In genomic region chr8:84877297-84878035, GRCm38 (mm10) we compare ENCODE assay signal across 15 mouse cellular contexts. TPM values are rescaled to one million over a fixed set of nuclear protein-coding genes. Genes with fewer than 3 reads are reported as not detected.
A peak's percentile ranks its signal among the peaks of the same experiment; 100 is the strongest.
DNase-seq lines count a peak whose midpoint lies in the region; ATAC-seq and TF ChIP-seq lines count a peak whose summit lies in the region.
"Had no signal": no experiment of that assay in that cellular context is flagged by ENCODE, and none has a peak within 500 bp of the region (broad histone marks: within the 10 kb centered on the region; RNA-seq: fewer than 3 reads in every experiment).

No protein-coding gene starts in this region.

- 61% methylated on average over 3 of the region's 3 CpGs for WGBS in hindbrain, embryonic 15.5 days
- WGBS in hindbrain, embryonic 11.5 days = 80% methylated on average over 3 of the region's 3 CpGs
- 14% methylated on average over 3 of the region's 3 CpGs for WGBS in cerebellum, adult 2 months
- 35% methylated on average over 3 of the region's 3 CpGs for WGBS in forebrain, embryonic 16.5 days

- H3K9me3 ChIP-seq in hindbrain, embryonic 15.5 days = no peaks in the 10 kb centered on the region
- no peaks in the 10 kb centered on the region for H3K9me3 ChIP-seq in hindbrain, embryonic 11.5 days (ENCODE audit: control insufficient read depth, low read length)
- no peaks in the 10 kb centered on the region for H3K9me3 ChIP-seq in forebrain, embryonic 16.5 days (ENCODE audit: control insufficient read depth, low read length)
- H3K9me3 ChIP-seq: intestine, embryonic 15.5 days; limb, embryonic 10.5 days; neural tube, embryonic 15.5 days had no signal

- H3K4me3 ChIP-seq in hindbrain, embryonic 15.5 days = no peak overlapping the region
- no peak overlapping the region for H3K4me3 ChIP-seq in hindbrain, embryonic 11.5 days (ENCODE audit: low read depth, low read length)
- no peak overlapping the region for H3K4me3 ChIP-seq in cerebellum, adult 2 months (replicated peaks; ENCODE audit: insufficient read depth, low read depth, low read length)
- no peak overlapping the region for H3K4me3 ChIP-seq in forebrain, embryonic 16.5 days (replicated peaks; ENCODE audit: low read length)
- H3K4me3 ChIP-seq: intestine, embryonic 15.5 days; limb, embryonic 10.5 days; neural tube, embryonic 15.5 days had no signal

- no peaks in the 10 kb centered on the region for H3K36me3 ChIP-seq in hindbrain, embryonic 15.5 days
- H3K36me3 ChIP-seq in hindbrain, embryonic 11.5 days (ENCODE audit: control insufficient read depth, insufficient read depth, low read length) = no peaks in the 10 kb centered on the region
- no peaks in the 10 kb centered on the region for H3K36me3 ChIP-seq in forebrain, embryonic 16.5 days (ENCODE audit: control insufficient read depth, insufficient read depth)
- H3K36me3 ChIP-seq: intestine, embryonic 15.5 days; limb, embryonic 10.5 days; neural tube, embryonic 15.5 days had no signal

- peak overlapping the region; percentile 49; the same call in 1 of the 2 replicates for H3K27ac ChIP-seq in hindbrain, embryonic 15.5 days (replicated peaks)
- no peak overlapping the region for H3K27ac ChIP-seq in hindbrain, embryonic 11.5 days (ENCODE audit: low read depth, low read length)
- H3K27ac ChIP-seq in cerebellum, adult 2 months (ENCODE audit: insufficient read depth, low read length) = peak overlapping the region; percentile 86
- peak overlapping the region; percentile 77 for H3K27ac ChIP-seq in forebrain, embryonic 16.5 days (ENCODE audit: low read length)
- H3K27ac ChIP-seq: intestine, embryonic 15.5 days; kidney, postnatal 0 days; limb, embryonic 10.5 days; neural tube, embryonic 15.5 days had no signal

- peak; percentile 79 for ATAC-seq in hindbrain, embryonic 15.5 days (ENCODE audit: low FRiP score, low read depth)
- ATAC-seq in hindbrain, embryonic 11.5 days (ENCODE audit: low FRiP score) = no peak
- peak; percentile 60 for ATAC-seq in forebrain, embryonic 16.5 days
- ATAC-seq in activated CD4-positive, CD25-positive, alpha-beta regulatory T cell, adult 4 months = no peak
- ATAC-seq: intestine, embryonic 15.5 days had no signal

- TF ChIP-seq CTCF in cerebellum, adult 2 months (IDR thresholded peaks at IDR 0.05; ENCODE audit: borderline replicate concordance, insufficient read depth, low read depth, low read length) = no peak

- H3K9ac ChIP-seq in hindbrain, embryonic 15.5 days = no peak overlapping the region
- no peak overlapping the region for H3K9ac ChIP-seq in hindbrain, embryonic 11.5 days (ENCODE audit: low read depth, low read length)
- no peak overlapping the region for H3K9ac ChIP-seq in forebrain, embryonic 16.5 days (replicated peaks; ENCODE audit: low read depth, low read length)
- H3K9ac ChIP-seq: intestine, embryonic 15.5 days; neural tube, embryonic 15.5 days had no signal

- peaks cover 4% of the 10 kb centered on the region for H3K4me1 ChIP-seq in hindbrain, embryonic 15.5 days (replicated peaks)
- peaks cover 2% of the 10 kb centered on the region; the same call in 1 of the 2 replicates for H3K4me1 ChIP-seq in hindbrain, embryonic 11.5 days (replicated peaks; ENCODE audit: control insufficient read depth, insufficient read depth, low read length)
- peaks cover 7% of the 10 kb centered on the region for H3K4me1 ChIP-seq in cerebellum, adult 2 months (ENCODE audit: control insufficient read depth, insufficient read depth, low read length)
- H3K4me1 ChIP-seq in forebrain, embryonic 16.5 days (replicated peaks; ENCODE audit: control insufficient read depth, insufficient read depth, low read length) = peaks cover 16% of the 10 kb centered on the region

- no peak for TF ChIP-seq POLR2A in cerebellum, adult 2 months (IDR thresholded peaks at IDR 0.05; ENCODE audit: borderline replicate concordance, insufficient read depth, low read length)

- no peak for DNase-seq in hindbrain, embryonic 11.5 days (ENCODE audit: low spot score)
- DNase-seq in adipocyte (ENCODE audit: low spot score) = peak; percentile 67
- DNase-seq in cerebellum, adult 2 months = peak; percentile 83 to 86
- no peak for DNase-seq in right cerebral cortex, postnatal 10 days (ENCODE audit: low spot score in 2 of 2)
- DNase-seq in adrenal gland, postnatal 36 days = no peak
- DNase-seq: heart, adult 11 months; lung, adult 18-20 months; lung, postnatal 4 days had no signal

- H3K27me3 ChIP-seq in hindbrain, embryonic 15.5 days = no peaks in the 10 kb centered on the region
- H3K27me3 ChIP-seq in hindbrain, embryonic 11.5 days (ENCODE audit: control insufficient read depth, insufficient read depth, low read length) = peaks cover 4% of the 10 kb centered on the region; the same call in 1 of the 2 replicates
- H3K27me3 ChIP-seq in cerebellum, adult 2 months (ENCODE audit: control insufficient read depth, insufficient read depth, low read length) = no peaks in the 10 kb centered on the region
- H3K27me3 ChIP-seq in forebrain, embryonic 16.5 days (replicated peaks; ENCODE audit: control insufficient read depth, insufficient read depth, low read length) = no peaks in the 10 kb centered on the region
- H3K27me3 ChIP-seq: intestine, embryonic 15.5 days had no signal

- no peak overlapping the region for H3K4me2 ChIP-seq in hindbrain, embryonic 15.5 days
- H3K4me2 ChIP-seq in hindbrain, embryonic 11.5 days (replicated peaks; ENCODE audit: low read depth, low read length) = no peak overlapping the region
- H3K4me2 ChIP-seq in forebrain, embryonic 16.5 days (ENCODE audit: low read length) = no peak overlapping the region
- H3K4me2 ChIP-seq: intestine, embryonic 15.5 days; neural tube, embryonic 15.5 days had no signal

RNA-seq across cellular contexts. Expression of gene Syce2, which starts 5.6 kb away (rescaled TPM):
- polyA plus RNA-seq in hindbrain, embryonic 15.5 days (2015; fragmentation: Nextera tagmentation; extraction: Ambion mirVana) = 33.7 and 37.3 TPM in 2 replicates
- polyA plus RNA-seq in hindbrain, embryonic 11.5 days (2014; fragmentation: Nextera tagmentation; extraction: Ambion mirVana) = 51.1 and 57.8 TPM in 2 replicates
- 6.0 and 7.5 TPM in 2 replicates for polyA plus RNA-seq in cerebellum, adult 2 months (2012; rRNA removed)
- polyA plus RNA-seq in forebrain, embryonic 16.5 days (2015; fragmentation: Nextera tagmentation; extraction: Ambion mirVana) = 51.0 and 54.3 TPM in 2 replicates
- 10 to 100 TPM in 1 of 2 experiments, 1 to 10 TPM in 1; 8.2 to 15.0 TPM for polyA plus RNA-seq in activated CD4-positive, CD25-positive, alpha-beta regulatory T cell, adult 4 months (2017; shearing (Covaris generic))
- total RNA-seq in adrenal gland, postnatal 36 days (2021) = 10 to 100 TPM in 1 of 2 experiments, 1 to 10 TPM in 1; 8.7 to 11.5 TPM

RNA-seq across cellular contexts. Expression of gene Gcdh, which starts 16.3 kb away (rescaled TPM):
- 36.4 and 40.3 TPM in 2 replicates for polyA plus RNA-seq in hindbrain, embryonic 15.5 days (2015; fragmentation: Nextera tagmentation; extraction: Ambion mirVana)
- 29.2 and 30.5 TPM in 2 replicates for polyA plus RNA-seq in hindbrain, embryonic 11.5 days (2014; fragmentation: Nextera tagmentation; extraction: Ambion mirVana)
- polyA plus RNA-seq in cerebellum, adult 2 months (2012; rRNA removed) = 88.2 and 95.2 TPM in 2 replicates
- 35.5 and 39.1 TPM in 2 replicates for polyA plus RNA-seq in forebrain, embryonic 16.5 days (2015; fragmentation: Nextera tagmentation; extraction: Ambion mirVana)
- polyA plus RNA-seq in activated CD4-positive, CD25-positive, alpha-beta regulatory T cell, adult 4 months (2017; shearing (Covaris generic)) = 10 to 100 TPM; 11.3 to 15.1 TPM
- 10 to 100 TPM; 41.9 to 53.8 TPM for total RNA-seq in adrenal gland, postnatal 36 days (2021)

RNA-seq across cellular contexts. Expression of gene Farsa, which starts 20.7 kb away (rescaled TPM):
- polyA plus RNA-seq in hindbrain, embryonic 15.5 days (2015; fragmentation: Nextera tagmentation; extraction: Ambion mirVana) = 108 and 112 TPM in 2 replicates
- polyA plus RNA-seq in hindbrain, embryonic 11.5 days (2014; fragmentation: Nextera tagmentation; extraction: Ambion mirVana) = 89.6 and 91.4 TPM in 2 replicates
- polyA plus RNA-seq in cerebellum, adult 2 months (2012; rRNA removed) = 69.9 and 72.0 TPM in 2 replicates
- 126 TPM in 2 replicates for polyA plus RNA-seq in forebrain, embryonic 16.5 days (2015; fragmentation: Nextera tagmentation; extraction: Ambion mirVana)
- polyA plus RNA-seq in activated CD4-positive, CD25-positive, alpha-beta regulatory T cell, adult 4 months (2017; shearing (Covaris generic)) = 10 to 100 TPM; 45.8 to 58.4 TPM
- total RNA-seq in adrenal gland, postnatal 36 days (2021) = 10 to 100 TPM; 62.1 to 69.2 TPM

RNA-seq across cellular contexts. Expression of gene Klf1, which starts 24.3 kb away (rescaled TPM):
- 0.64 TPM in 2 replicates for polyA plus RNA-seq in hindbrain, embryonic 15.5 days (2015; fragmentation: Nextera tagmentation; extraction: Ambion mirVana)
- 12.0 and 14.8 TPM in 2 replicates for polyA plus RNA-seq in hindbrain, embryonic 11.5 days (2014; fragmentation: Nextera tagmentation; extraction: Ambion mirVana)
- polyA plus RNA-seq in cerebellum, adult 2 months (2012; rRNA removed) = 0.31 and 0.41 TPM in 2 replicates
- polyA plus RNA-seq in forebrain, embryonic 16.5 days (2015; fragmentation: Nextera tagmentation; extraction: Ambion mirVana) = 0.73 and 0.85 TPM in 2 replicates
- 1 to 10 TPM in 1 of 2 experiments, not detected in 1; 1.1 TPM for polyA plus RNA-seq in activated CD4-positive, CD25-positive, alpha-beta regulatory T cell, adult 4 months (2017; shearing (Covaris generic))
- under 1 TPM in 1 of 2 experiments, not detected in 1; 0.20 TPM for total RNA-seq in adrenal gland, postnatal 36 days (2021)

RNA-seq across cellular contexts. Expression of gene Calr, which starts 30.7 kb away (rescaled TPM):
- 700 and 710 TPM in 2 replicates for polyA plus RNA-seq in hindbrain, embryonic 15.5 days (2015; fragmentation: Nextera tagmentation; extraction: Ambion mirVana)
- polyA plus RNA-seq in hindbrain, embryonic 11.5 days (2014; fragmentation: Nextera tagmentation; extraction: Ambion mirVana) = 837 and 845 TPM in 2 replicates
- 343 and 394 TPM in 2 replicates for polyA plus RNA-seq in cerebellum, adult 2 months (2012; rRNA removed)
- polyA plus RNA-seq in forebrain, embryonic 16.5 days (2015; fragmentation: Nextera tagmentation; extraction: Ambion mirVana) = 610 and 631 TPM in 2 replicates
- polyA plus RNA-seq in activated CD4-positive, CD25-positive, alpha-beta regulatory T cell, adult 4 months (2017; shearing (Covaris generic)) = 100 to 1,000 TPM; 269 to 303 TPM
- 100 to 1,000 TPM; 569 to 727 TPM for total RNA-seq in adrenal gland, postnatal 36 days (2021)

Comparison
In these comparisons a context has a peak if more than half of its experiments do, and no peak if none do; other contexts are left out.
1. ATAC-seq: peak in hindbrain, embryonic 15.5 days (single experiment) and forebrain, embryonic 16.5 days (single experiment); none in hindbrain, embryonic 11.5 days (single experiment) and activated CD4-positive, CD25-positive, alpha-beta regulatory T cell, adult 4 months (single experiment).
2. DNase-seq: peak in adipocyte (single experiment) and cerebellum, adult 2 months (2 of 2); none in hindbrain, embryonic 11.5 days (single experiment), right cerebral cortex, postnatal 10 days (0 of 2) and adrenal gland, postnatal 36 days (0 of 2).